11 mouse cellular contexts compared by ENCODE assay signal in genomic region chr13:97256849-97257379, GRCm38 (mm10). TPM values are rescaled to one million over a fixed set of nuclear protein-coding genes. Genes with fewer than 3 reads are reported as not detected.
DNase-seq lines count a peak whose midpoint lies in the region; ATAC-seq lines count a peak whose summit lies in the region.
"Had no signal": no experiment of that assay in that cellular context is flagged by ENCODE, and none has a peak within 500 bp of the region (broad histone marks: within the 10 kb centered on the region; RNA-seq: fewer than 3 reads in every experiment).

No protein-coding gene starts in this region.

- H3K4me3 ChIP-seq in embryonic facial prominence, embryonic 14.5 days (ENCODE audit: low read depth, low read length): no peak overlapping the region
- H3K4me3 ChIP-seq in hindbrain, embryonic 13.5 days: no peak overlapping the region
- no peak overlapping the region for H3K4me3 ChIP-seq in midbrain, embryonic 15.5 days

- H3K9ac ChIP-seq in embryonic facial prominence, embryonic 14.5 days (ENCODE audit: low read depth, low read length): no peak overlapping the region
- no peak overlapping the region for H3K9ac ChIP-seq in hindbrain, embryonic 13.5 days
- H3K9ac ChIP-seq in midbrain, embryonic 15.5 days: no peak overlapping the region

- WGBS in embryonic facial prominence, embryonic 14.5 days: 50% methylated on average over 12 of the region's 12 CpGs
- WGBS in hindbrain, embryonic 13.5 days: 32% methylated on average over 12 of the region's 12 CpGs
- 28% methylated on average over 12 of the region's 12 CpGs for WGBS in midbrain, embryonic 15.5 days

- 0 out of 2 replicates have a peak overlapping the region, but pooled peaks have one; percentile 33 for H3K27ac ChIP-seq in embryonic facial prominence, embryonic 14.5 days (replicated peaks; ENCODE audit: low read depth, low read length)
- peak overlapping the region; percentile 36 for H3K27ac ChIP-seq in hindbrain, embryonic 13.5 days
- peak overlapping the region; percentile 59 for H3K27ac ChIP-seq in midbrain, embryonic 15.5 days

- peaks cover 8% of the 10 kb centered on the region for H3K36me3 ChIP-seq in embryonic facial prominence, embryonic 14.5 days (ENCODE audit: control insufficient read depth, insufficient read depth, low read length)
- peaks cover under 1% of the 10 kb centered on the region for H3K36me3 ChIP-seq in hindbrain, embryonic 13.5 days
- H3K36me3 ChIP-seq in midbrain, embryonic 15.5 days (replicated peaks): no peaks in the 10 kb centered on the region

- peaks cover 7% of the 10 kb centered on the region for H3K4me1 ChIP-seq in embryonic facial prominence, embryonic 14.5 days (ENCODE audit: control insufficient read depth, insufficient read depth, low read length)
- peaks cover 42% of the 10 kb centered on the region for H3K4me1 ChIP-seq in hindbrain, embryonic 13.5 days (replicated peaks)
- H3K4me1 ChIP-seq in midbrain, embryonic 15.5 days: peaks cover 47% of the 10 kb centered on the region

- DNase-seq in embryo, embryonic 11 days: peak; percentile 55
- DNase-seq in embryo, embryonic 10 days (ENCODE audit: low spot score): no peak
- no peak for DNase-seq in embryonic facial prominence, embryonic 14.5 days (ENCODE audit: low spot score)
- no peak for DNase-seq in frontal cortex, postnatal 36 days (ENCODE audit: low spot score in 2 of 2)
- DNase-seq in lung, postnatal 14 days: no peak
- no peak for DNase-seq in spleen, adult 18-20 months
- DNase-seq: adrenal gland, adult 8-10 months; gastrocnemius, postnatal 36 days; kidney, adult 11 months had no signal

- no peaks in the 10 kb centered on the region for H3K27me3 ChIP-seq in embryonic facial prominence, embryonic 14.5 days (replicated peaks; ENCODE audit: control insufficient read depth, insufficient read depth, low read length)
- H3K27me3 ChIP-seq in hindbrain, embryonic 13.5 days: no peaks in the 10 kb centered on the region
- H3K27me3 ChIP-seq in midbrain, embryonic 15.5 days (replicated peaks): no peaks in the 10 kb centered on the region

- ATAC-seq in embryonic facial prominence, embryonic 14.5 days (ENCODE audit: low read depth): no peak
- ATAC-seq in hindbrain, embryonic 13.5 days (ENCODE audit: low FRiP score): no peak
- 0 out of 2 replicates have a peak, but pooled peaks have one; percentile 31 for ATAC-seq in midbrain, embryonic 15.5 days (replicated peaks)

- no peaks in the 10 kb centered on the region for H3K9me3 ChIP-seq in embryonic facial prominence, embryonic 14.5 days (ENCODE audit: control insufficient read depth, low read length)
- H3K9me3 ChIP-seq in hindbrain, embryonic 13.5 days: no peaks in the 10 kb centered on the region
- H3K9me3 ChIP-seq in midbrain, embryonic 15.5 days: no peaks in the 10 kb centered on the region

- H3K4me2 ChIP-seq in embryonic facial prominence, embryonic 14.5 days (ENCODE audit: low read depth, low read length): no peak overlapping the region
- H3K4me2 ChIP-seq in hindbrain, embryonic 13.5 days: no peak overlapping the region
- H3K4me2 ChIP-seq in midbrain, embryonic 15.5 days: peak overlapping the region; percentile 1

RNA-seq across cellular contexts. Expression of gene Enc1, which starts 16.0 kb away (rescaled TPM):
- polyA plus RNA-seq in embryonic facial prominence, embryonic 14.5 days (2014; fragmentation: Nextera tagmentation; extraction: Ambion mirVana): 9.5 TPM in 2 replicates
- polyA plus RNA-seq in hindbrain, embryonic 13.5 days (2015; fragmentation: Nextera tagmentation; extraction: Ambion mirVana): 59.2 and 62.1 TPM in 2 replicates
- 76.1 and 81.9 TPM in 2 replicates for polyA plus RNA-seq in midbrain, embryonic 15.5 days (2015; fragmentation: Nextera tagmentation; extraction: Ambion mirVana)

RNA-seq across cellular contexts. Expression of gene Hexb, which starts 58.8 kb away (rescaled TPM):
- polyA plus RNA-seq in embryonic facial prominence, embryonic 14.5 days (2014; fragmentation: Nextera tagmentation; extraction: Ambion mirVana): 44.4 and 46.0 TPM in 2 replicates
- 37.3 and 40.1 TPM in 2 replicates for polyA plus RNA-seq in hindbrain, embryonic 13.5 days (2015; fragmentation: Nextera tagmentation; extraction: Ambion mirVana)
- polyA plus RNA-seq in midbrain, embryonic 15.5 days (2015; fragmentation: Nextera tagmentation; extraction: Ambion mirVana): 35.8 and 43.1 TPM in 2 replicates
